1 mouse cellular context compared by ENCODE assay signal in the genomic region with DNA sequence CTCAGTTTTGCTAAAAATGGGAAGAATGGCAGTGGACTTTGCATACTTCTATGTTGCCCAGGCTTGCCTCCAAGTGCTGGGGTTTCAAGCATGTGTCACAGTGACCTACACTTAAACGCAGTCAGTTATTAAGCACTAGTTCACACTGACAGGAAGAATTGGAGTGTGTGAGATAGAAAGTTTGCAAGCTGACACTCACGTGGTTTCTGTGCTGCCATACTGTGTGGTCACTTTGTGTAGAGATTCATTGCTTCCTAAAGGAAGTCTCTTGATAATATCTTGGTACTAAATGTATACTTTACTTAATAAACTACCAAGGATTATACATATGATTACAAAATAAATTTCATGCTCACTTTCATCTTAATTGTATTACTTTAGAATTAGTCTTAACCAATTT.
TF ChIP-seq lines count a peak whose summit lies in the region.

No protein-coding gene starts in this region.

TF ChIP-seq in CH12.LX, 34 proteins besides CTCF, POLR2A, EP300 and RAD21:
- TF ChIP-seq MAX (IDR thresholded peaks at IDR 0.05; ENCODE audit: low read length) (no peak), JUND (conservative IDR thresholded peaks at IDR 0.05; ENCODE audit: low read depth, low read length) (no peak), MEF2A (IDR thresholded peaks at IDR 0.05; ENCODE audit: borderline replicate concordance, low read depth, low read length) (no peak; the same call in 1 of the 2 replicates), ZNF384 (IDR thresholded peaks at IDR 0.05; ENCODE audit: low read depth, low read length) (no peak), PAX5 (IDR thresholded peaks at IDR 0.05; ENCODE audit: low read length) (no peak), ZKSCAN1 (IDR thresholded peaks at IDR 0.05; ENCODE audit: borderline replicate concordance, low read depth, low read length) (peak; percentile 68), USF2 (conservative IDR thresholded peaks at IDR 0.05; ENCODE audit: low read depth, low read length) (no peak), ETS1 (conservative IDR thresholded peaks at IDR 0.05; ENCODE audit: low read depth, low read length) (0 out of 2 replicates have a peak, but pooled peaks have one; percentile 14), CHD1 (IDR thresholded peaks at IDR 0.05; ENCODE audit: low read depth, low read length) (no peak), E2F4 (IDR thresholded peaks at IDR 0.05; ENCODE audit: insufficient replicate concordance, low read depth, low read length) (no peak), ELF1 (IDR thresholded peaks at IDR 0.05; ENCODE audit: low read depth, low read length) (no peak), SIN3A (IDR thresholded peaks at IDR 0.05; ENCODE audit: low read length) (no peak), MAFK (IDR thresholded peaks at IDR 0.05; ENCODE audit: insufficient replicate concordance, low read length) (no peak), BHLHE40 (IDR thresholded peaks at IDR 0.05; ENCODE audit: low read depth, low read length) (0 out of 2 replicates have a peak, but pooled peaks have one; percentile 25), IRF4 (IDR thresholded peaks at IDR 0.05; ENCODE audit: low read depth, low read length) (0 out of 2 replicates have a peak, but pooled peaks have one; percentile 27), NRF1 (IDR thresholded peaks at IDR 0.05; ENCODE audit: low read depth, low read length) (no peak), USF1 (IDR thresholded peaks at IDR 0.05; ENCODE audit: low read depth, low read length) (no peak), TBP (conservative IDR thresholded peaks at IDR 0.05; ENCODE audit: low read depth, low read length) (no peak), RCOR1 (conservative IDR thresholded peaks at IDR 0.05; ENCODE audit: low read depth, low read length) (no peak), MYC (IDR thresholded peaks at IDR 0.05; ENCODE audit: low read depth, low read length) (0 out of 2 replicates have a peak, but pooled peaks have one; percentile 39), ZC3H11A (IDR thresholded peaks at IDR 0.05; ENCODE audit: low read depth, low read length) (no peak), TCF12 (IDR thresholded peaks at IDR 0.05; ENCODE audit: low read depth, low read length) (no peak)
